Mouse (Mus musculus) ES-E14 (cell line): ENCODE measurements around the gene Clic1. TPM values are rescaled to one million over a fixed set of nuclear protein-coding genes. Genes with fewer than 3 reads are reported as not detected.

Experiments
- DNase-seq: peaks from one replicate; pipeline ENCODE4 v3.0.0-alpha.2; 2013; ENCODE audit warnings: low read depth, low spot score
- H3K27ac ChIP-seq: 2 replicates; pipeline ENCODE4 v1.5.1; 2012; ENCODE audit warnings: low read depth, mild to moderate bottlenecking, low read length, moderate library complexity, mixed read lengths; ENCODE audit not compliant: poor library complexity, insufficient read depth, severe bottlenecking
- H3K36me3 ChIP-seq: 2 replicates; pipeline ENCODE4 v1.6.1; 2012; ENCODE audit warnings: mild to moderate bottlenecking, low read length, moderate library complexity, mixed read lengths; ENCODE audit not compliant: control insufficient read depth, poor library complexity, insufficient read depth, severe bottlenecking
- H3K4me1 ChIP-seq, 2 experiments: fragments of 150-350 bp in 1 of 2; sonication (generic) in 1 of 2; 2 replicates each; pipeline ENCODE4 v1.6.1; 2012; ENCODE audit warnings: low read length in 2 of 2, mild to moderate bottlenecking in 1 of 2, mixed read lengths in 1 of 2; ENCODE audit not compliant: control insufficient read depth in 2 of 2, insufficient read depth in 2 of 2, poor library complexity in 1 of 2
- H3K4me3 ChIP-seq, 2 experiments: fragments of 150-350 bp in 1 of 2; sonication (generic) in 1 of 2; 2 replicates each; pipeline ENCODE4 v1.5.1; 2012; ENCODE audit warnings: low read length in 2 of 2, low read depth in 1 of 2, mild to moderate bottlenecking in 1 of 2, mixed read lengths in 1 of 2; ENCODE audit not compliant: insufficient read depth in 1 of 2, poor library complexity in 1 of 2, severe bottlenecking in 1 of 2
- H3K9ac ChIP-seq: 2 replicates; pipeline ENCODE4 v1.6.1; 2012; ENCODE audit warnings: low read depth, mild to moderate bottlenecking, low read length, mixed read lengths; ENCODE audit not compliant: poor library complexity, insufficient read depth, severe bottlenecking
- H3K9me3 ChIP-seq: fragments of 150-350 bp; sonication (generic); 2 replicates; pipeline ENCODE4 v1.6.1; 2012; ENCODE audit warnings: low read depth, mild to moderate bottlenecking, low read length; ENCODE audit not compliant: control insufficient read depth, insufficient read depth
- CHD2 ChIP-seq: IDR thresholded peaks from 2 replicates; pipeline ENCODE4 v1.6.1; 2014; ENCODE audit warnings: mild to moderate bottlenecking, low read depth, low read length, inconsistent platforms
- HCFC1 ChIP-seq: IDR thresholded peaks from 2 replicates; pipeline ENCODE4 v1.6.1; 2012; ENCODE audit warnings: low read length, inconsistent platforms, borderline replicate concordance; ENCODE audit not compliant: insufficient read depth
- MAFK ChIP-seq: IDR thresholded peaks from 2 replicates; pipeline ENCODE4 v1.6.1; 2014; ENCODE audit warnings: mild to moderate bottlenecking, low read depth, low read length, inconsistent platforms; ENCODE audit not compliant: insufficient read depth
- ZC3H11A ChIP-seq: IDR thresholded peaks from 2 replicates; pipeline ENCODE4 v1.6.1; 2012; ENCODE audit warnings: low read depth, mild to moderate bottlenecking, inconsistent platforms, low read length, borderline replicate concordance
- ZNF384 ChIP-seq: IDR thresholded peaks from 2 replicates; pipeline ENCODE4 v1.6.1; 2012; ENCODE audit warnings: low read depth, low read length, inconsistent platforms
- in situ Hi-C, 2 experiments: fragments of 600-800 bp; cut with MboI; formaldehyde crosslinking; loops; one replicate each; pipeline ENCODE4 v1.15.1; 2025; ENCODE audit warnings: low sequenced_read_pairs in 2 of 2, inconsistent platforms in 1 of 2; ENCODE audit not compliant: unreplicated experiment in 2 of 2
- total RNA-seq: library from RNA; depleted of rRNA; stranded (reverse); fragments of 300-350 nt; gene quantifications from 2 replicates; pipeline ENCODE4 v1.2.3, GENCODE M21; 2012

Clic1 gene
- total RNA-seq, 1 experiment = 133 TPM

- Histone ChIP-seq H3K9me3 (no peaks in the 10 kb centered on the region), H3K4me3 (no peak overlapping the region), H3K36me3 (peaks cover 10% of the 10 kb centered on the region; the same call in 1 of the 2 replicates), H3K27ac (no peak overlapping the region), H3K9ac (no peak overlapping the region), H3K4me1 (peaks cover 6 to 34% of the 10 kb centered on the region in 2 experiments)
- no peak for TF ChIP-seq ZNF384
- no peak for TF ChIP-seq MAFK
- TF ChIP-seq HCFC1 = no peak
- no peak for TF ChIP-seq CHD2
- no peak for TF ChIP-seq ZC3H11A
- in situ Hi-C loops = no loop called here
- no peak for DNase-seq
Measured at GRCm38 (mm10) chr17:35063466-35063865, 13.7 kb downstream of the Clic1 start.

- peaks cover 6 to 34% of the 10 kb centered on the region in 2 experiments for H3K4me1 ChIP-seq
- in situ Hi-C loops = no loop called here
- no peak for TF ChIP-seq MAFK
- no peak for TF ChIP-seq ZNF384
- no peak for TF ChIP-seq HCFC1
- no peak for TF ChIP-seq CHD2
- no peak for TF ChIP-seq ZC3H11A
- peak overlapping the region; percentile 29 to 64; a peak in 3 of 4 replicates for H3K4me3 ChIP-seq
- DNase-seq = no peak
- no peak overlapping the region for H3K9ac ChIP-seq
- H3K9me3 ChIP-seq = no peaks in the 10 kb centered on the region
- peaks cover 10% of the 10 kb centered on the region; the same call in 1 of the 2 replicates for H3K36me3 ChIP-seq
- peak overlapping the region; percentile 55 for H3K27ac ChIP-seq
Measured at GRCm38 (mm10) chr17:35064378-35064877, 14.7 kb downstream of the Clic1 start.

- in situ Hi-C loops = no loop called here
- Histone ChIP-seq H3K4me3 (peak within 1 kb of the TSS; percentile 63 to 64), H3K9ac (peak within 1 kb of the TSS; percentile 67), H3K9me3 (no peaks in the 10 kb centered on the region), H3K36me3 (peaks cover 8% of the 10 kb centered on the region; the same call in 1 of the 2 replicates), H3K4me1 (peaks cover 6 to 32% of the 10 kb centered on the region in 2 experiments), H3K27ac (peak within 1 kb of the TSS; percentile 85)
- TF ChIP-seq CHD2 = no peak
- no peak for TF ChIP-seq ZC3H11A
- TF ChIP-seq HCFC1 = no peak
- no peak for TF ChIP-seq ZNF384
- TF ChIP-seq MAFK = no peak
- DNase-seq = peak; percentile 77
Measured at GRCm38 (mm10) chr17:35064951-35065947, 15.5 kb downstream of the Clic1 start, which contains the start of gene Ly6g6c. Gene Ly6g6c, plus strand, starts transcription at chr17:35065388.

GRCm38 (mm10) chr17:35066084-35066483 is 16.3 kb downstream of the Clic1 start, which contains the start of gene Mpig6b:
Gene Mpig6b, minus strand, starts transcription at chr17:35066184.
- TF ChIP-seq ZNF384 = no peak
- TF ChIP-seq CHD2 = no peak
- TF ChIP-seq HCFC1 = no peak
- TF ChIP-seq MAFK = no peak
- TF ChIP-seq ZC3H11A = no peak
- peak within 1 kb of the TSS; percentile 67 for H3K9ac ChIP-seq
- no peak for DNase-seq
- peaks cover 4% of the 10 kb centered on the region; the same call in 1 of the 2 replicates for H3K36me3 ChIP-seq
- peak within 1 kb of the TSS; percentile 85 for H3K27ac ChIP-seq
- no peaks in the 10 kb centered on the region for H3K9me3 ChIP-seq
- in situ Hi-C loops = no loop called here
- H3K4me1 ChIP-seq = peaks cover 6 to 30% of the 10 kb centered on the region in 2 experiments
- peak within 1 kb of the TSS; percentile 63 to 64 for H3K4me3 ChIP-seq
